Mouse (Mus musculus): ENCODE results near the gene Ncln. TPM values are rescaled to one million over a fixed set of nuclear protein-coding genes. Genes with fewer than 3 reads are reported as not detected.

Gene Ncln
- polyA plus RNA-seq, 1 experiment from 2014 or later, result 97.9 TPM

- H3K4me2 ChIP-seq, result no peak overlapping the region; the same call in 1 of the 2 replicates
- no peaks in the 10 kb centered on the region for H3K27me3 ChIP-seq (replicated peaks; ENCODE audit: control insufficient read depth, insufficient read depth, low read length)
- DNase-seq (ENCODE audit: low spot score), result no peak
- peaks cover 27% of the 10 kb centered on the region for H3K4me1 ChIP-seq (replicated peaks; ENCODE audit: control insufficient read depth, insufficient read depth, low read length)
- H3K27ac ChIP-seq (ENCODE audit: low read depth, low read length), result no peak overlapping the region
- 0 out of 2 replicates have a peak overlapping the region, but pooled peaks have one; percentile 14 for H3K9ac ChIP-seq (ENCODE audit: low read depth, low read length)
- no peaks in the 10 kb centered on the region for H3K9me3 ChIP-seq (ENCODE audit: control insufficient read depth, low read length)
- peaks cover 8% of the 10 kb centered on the region; the same call in 1 of the 2 replicates for H3K36me3 ChIP-seq (ENCODE audit: control insufficient read depth, insufficient read depth, low read length)
- 84% methylated on average over 3 of the region's 3 CpGs for WGBS
- no peak for ATAC-seq (replicated peaks; ENCODE audit: low FRiP score)
- H3K4me3 ChIP-seq (ENCODE audit: low read depth, low read length), result no peak overlapping the region
Measured at GRCm38 (mm10) chr10:81538321-81539048, 42.3 kb upstream of the Ncln start.

- 80% methylated on average over 2 of the region's 2 CpGs for WGBS
- Histone ChIP-seq H3K4me1 (replicated peaks; ENCODE audit: control insufficient read depth, insufficient read depth, low read length) (peaks cover 17% of the 10 kb centered on the region), H3K9ac (ENCODE audit: low read depth, low read length) (no peak overlapping the region), H3K36me3 (ENCODE audit: control insufficient read depth, insufficient read depth, low read length) (peaks cover 14% of the 10 kb centered on the region; the same call in 1 of the 2 replicates), H3K9me3 (ENCODE audit: control insufficient read depth, low read length) (no peaks in the 10 kb centered on the region), H3K27ac (ENCODE audit: low read depth, low read length) (no peak overlapping the region), H3K27me3 (replicated peaks; ENCODE audit: control insufficient read depth, insufficient read depth, low read length) (no peaks in the 10 kb centered on the region), H3K4me2 (no peak overlapping the region), H3K4me3 (ENCODE audit: low read depth, low read length) (no peak overlapping the region)
- DNase-seq (ENCODE audit: low spot score) (no peak), ATAC-seq (replicated peaks; ENCODE audit: low FRiP score) (no peak)
Measured at GRCm38 (mm10) chr10:81537429-81537828, 41.2 kb upstream of the Ncln start.

GRCm38 (mm10) chr10:81536734-81537133 is 40.5 kb upstream of the Ncln start:
- Histone ChIP-seq H3K36me3 (ENCODE audit: control insufficient read depth, insufficient read depth, low read length) (peaks cover 18% of the 10 kb centered on the region; the same call in 1 of the 2 replicates), H3K4me2 (no peak overlapping the region), H3K27ac (ENCODE audit: low read depth, low read length) (no peak overlapping the region), H3K9me3 (ENCODE audit: control insufficient read depth, low read length) (no peaks in the 10 kb centered on the region), H3K27me3 (replicated peaks; ENCODE audit: control insufficient read depth, insufficient read depth, low read length) (no peaks in the 10 kb centered on the region), H3K4me3 (ENCODE audit: low read depth, low read length) (no peak overlapping the region), H3K4me1 (replicated peaks; ENCODE audit: control insufficient read depth, insufficient read depth, low read length) (peaks cover 10% of the 10 kb centered on the region), H3K9ac (ENCODE audit: low read depth, low read length) (no peak overlapping the region)
- no peak for DNase-seq (ENCODE audit: low spot score)
- WGBS, result 66% methylated on average over 6 of the region's 6 CpGs
- no peak for ATAC-seq (replicated peaks; ENCODE audit: low FRiP score)

GRCm38 (mm10) chr10:81534826-81535225 is 38.6 kb upstream of the Ncln start:
- no peak for DNase-seq (ENCODE audit: low spot score)
- H3K4me1 ChIP-seq (replicated peaks; ENCODE audit: control insufficient read depth, insufficient read depth, low read length), result peaks cover 5% of the 10 kb centered on the region; the same call in 1 of the 2 replicates
- H3K27me3 ChIP-seq (replicated peaks; ENCODE audit: control insufficient read depth, insufficient read depth, low read length), result no peaks in the 10 kb centered on the region
- no peak overlapping the region for H3K9ac ChIP-seq (ENCODE audit: low read depth, low read length)
- H3K27ac ChIP-seq (ENCODE audit: low read depth, low read length), result no peak overlapping the region
- 75% methylated on average over 16 of the region's 16 CpGs for WGBS
- no peak overlapping the region for H3K4me2 ChIP-seq
- ATAC-seq (replicated peaks; ENCODE audit: low FRiP score), result no peak; the same call in 1 of the 2 replicates
- no peak overlapping the region for H3K4me3 ChIP-seq (ENCODE audit: low read depth, low read length)
- H3K9me3 ChIP-seq (ENCODE audit: control insufficient read depth, low read length), result no peaks in the 10 kb centered on the region
- peaks cover 18% of the 10 kb centered on the region for H3K36me3 ChIP-seq (ENCODE audit: control insufficient read depth, insufficient read depth, low read length)

GRCm38 (mm10) chr10:81526779-81527178 is 30.6 kb upstream of the Ncln start:
- H3K4me2 ChIP-seq, result no peak overlapping the region
- H3K27me3 ChIP-seq (replicated peaks; ENCODE audit: control insufficient read depth, insufficient read depth, low read length), result 0 out of 2 replicates have a peak, but pooled peaks cover 2% of the 10 kb centered on the region
- peak; percentile 82 for DNase-seq (ENCODE audit: low spot score)
- H3K4me3 ChIP-seq (ENCODE audit: low read depth, low read length), result no peak overlapping the region
- peaks cover 8% of the 10 kb centered on the region for H3K36me3 ChIP-seq (ENCODE audit: control insufficient read depth, insufficient read depth, low read length)
- ATAC-seq (replicated peaks; ENCODE audit: low FRiP score), result peak; percentile 26; the same call in 1 of the 2 replicates
- no peak overlapping the region for H3K27ac ChIP-seq (ENCODE audit: low read depth, low read length)
- 7% methylated on average over 14 of the region's 14 CpGs for WGBS
- H3K9ac ChIP-seq (ENCODE audit: low read depth, low read length), result no peak overlapping the region
- H3K4me1 ChIP-seq (replicated peaks; ENCODE audit: control insufficient read depth, insufficient read depth, low read length), result peaks cover 24% of the 10 kb centered on the region
- H3K9me3 ChIP-seq (ENCODE audit: control insufficient read depth, low read length), result no peaks in the 10 kb centered on the region

- peak overlapping the region; percentile 89 for H3K27ac ChIP-seq (ENCODE audit: low read depth, low read length)
Measured at GRCm38 (mm10) chr10:81525017-81525694, 29.0 kb upstream of the Ncln start.

GRCm38 (mm10) chr10:81524051-81524605 is 27.9 kb upstream of the Ncln start, which contains the start of gene Gna15:
Gna15 (minus strand) TSS chr10:81524225.
- H3K9me3 ChIP-seq (ENCODE audit: control insufficient read depth, low read length), result no peaks in the 10 kb centered on the region
- peak within 1 kb of the TSS; percentile 79 for H3K9ac ChIP-seq (ENCODE audit: low read depth, low read length)
- H3K36me3 ChIP-seq (ENCODE audit: control insufficient read depth, insufficient read depth, low read length), result no peaks in the 10 kb centered on the region
- H3K4me3 ChIP-seq (ENCODE audit: low read depth, low read length), result peak within 1 kb of the TSS; percentile 56
- H3K4me2 ChIP-seq, result peak within 1 kb of the TSS; percentile 79
- WGBS, result 10% methylated on average over 9 of the region's 9 CpGs
- H3K27ac ChIP-seq (ENCODE audit: low read depth, low read length), result peak within 1 kb of the TSS; percentile 89
- DNase-seq (ENCODE audit: low spot score) (peak; percentile 65), ATAC-seq (replicated peaks; ENCODE audit: low FRiP score) (peak; percentile 48)
- H3K27me3 ChIP-seq (replicated peaks; ENCODE audit: control insufficient read depth, insufficient read depth, low read length), result 0 out of 2 replicates have a peak, but pooled peaks cover 2% of the 10 kb centered on the region
- peaks cover 36% of the 10 kb centered on the region for H3K4me1 ChIP-seq (replicated peaks; ENCODE audit: control insufficient read depth, insufficient read depth, low read length)

More at GRCm38 (mm10) chr10:81525017-81525694, 29.0 kb upstream of the Ncln start:
- Histone ChIP-seq H3K36me3 (ENCODE audit: control insufficient read depth, insufficient read depth, low read length) (peaks cover 8% of the 10 kb centered on the region), H3K27me3 (replicated peaks; ENCODE audit: control insufficient read depth, insufficient read depth, low read length) (0 out of 2 replicates have a peak, but pooled peaks cover 2% of the 10 kb centered on the region), H3K4me2 (peak overlapping the region; percentile 79), H3K9me3 (ENCODE audit: control insufficient read depth, low read length) (no peaks in the 10 kb centered on the region), H3K4me3 (ENCODE audit: low read depth, low read length) (no peak overlapping the region), H3K4me1 (replicated peaks; ENCODE audit: control insufficient read depth, insufficient read depth, low read length) (peaks cover 26% of the 10 kb centered on the region), H3K9ac (ENCODE audit: low read depth, low read length) (peak overlapping the region; percentile 50; the same call in 1 of the 2 replicates)
- DNase-seq (ENCODE audit: low spot score) (peak; percentile 57), ATAC-seq (replicated peaks; ENCODE audit: low FRiP score) (peak; percentile 68)
- 18% methylated on average over 12 of the region's 13 CpGs for WGBS

- DNase-seq (ENCODE audit: low spot score), result no peak
- Histone ChIP-seq H3K4me3 (ENCODE audit: low read depth, low read length) (peak overlapping the region; percentile 56), H3K4me2 (peak overlapping the region; percentile 79), H3K27me3 (replicated peaks; ENCODE audit: control insufficient read depth, insufficient read depth, low read length) (0 out of 2 replicates have a peak, but pooled peaks cover 2% of the 10 kb centered on the region), H3K9me3 (ENCODE audit: control insufficient read depth, low read length) (no peaks in the 10 kb centered on the region), H3K9ac (ENCODE audit: low read depth, low read length) (peak overlapping the region; percentile 79), H3K4me1 (replicated peaks; ENCODE audit: control insufficient read depth, insufficient read depth, low read length) (peaks cover 40% of the 10 kb centered on the region), H3K36me3 (ENCODE audit: control insufficient read depth, insufficient read depth, low read length) (no peaks in the 10 kb centered on the region), H3K27ac (ENCODE audit: low read depth, low read length) (peak overlapping the region; percentile 89)
- WGBS, result 8% methylated on average over 19 of the region's 19 CpGs
- peak; percentile 11 for ATAC-seq (replicated peaks; ENCODE audit: low FRiP score)
Measured at GRCm38 (mm10) chr10:81523570-81523969, 27.4 kb upstream of the Ncln start.
